Mouse (Mus musculus): Measurements from ENCODE around the gene Slain2.
A peak's percentile ranks its signal among the peaks of the same experiment; 100 is the strongest.
"Not testable (repeated sequence)": the region's sequence is repeated elsewhere in the genome, so short reads cannot be mapped to it uniquely, and the experiment has no call there.

The Slain2 gene

DNA sequence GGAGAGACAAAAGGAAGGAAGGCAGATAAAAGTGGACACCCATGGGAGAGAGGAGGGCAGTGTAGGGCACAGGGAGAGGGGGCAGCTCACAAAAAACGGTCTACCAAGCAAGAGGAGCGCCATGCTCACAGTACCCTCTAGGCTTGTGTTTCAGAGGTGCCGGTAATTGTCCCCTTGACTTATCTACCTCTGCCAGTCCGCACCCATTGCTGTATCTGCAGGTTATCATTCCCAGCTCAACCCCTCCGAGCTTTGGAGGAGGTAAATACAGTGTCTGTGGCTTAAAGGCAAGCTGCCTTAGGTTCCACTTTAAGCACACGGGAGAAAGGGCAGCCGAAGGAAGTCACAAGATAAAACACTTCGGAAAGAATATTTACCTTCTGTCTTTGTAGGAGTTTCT lies 14.8 kb upstream of the Slain2 start:
- DNase-seq (ENCODE audit: low spot score in 2 of 2) = no peak

DNA sequence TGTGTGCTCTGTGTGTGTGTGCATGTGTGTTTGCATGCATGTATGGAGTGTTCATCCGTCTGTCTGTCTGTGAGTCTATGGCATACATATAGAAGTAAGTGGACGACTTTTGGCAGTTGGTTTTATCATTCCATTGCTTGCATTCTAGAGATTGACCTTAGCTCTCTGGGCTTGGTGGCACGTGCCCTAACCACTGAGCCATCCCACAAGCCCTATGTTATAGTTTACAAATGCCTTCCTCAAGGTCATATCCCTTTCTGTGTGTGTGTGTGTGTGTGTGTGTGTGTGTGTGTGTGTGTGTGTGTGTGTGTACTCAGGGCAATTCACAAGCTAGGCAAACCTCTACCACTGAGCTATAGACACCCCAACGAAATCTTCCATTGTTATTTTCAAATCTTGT lies 12.2 kb upstream of the Slain2 start:
- no peak for DNase-seq (ENCODE audit: low spot score in 2 of 2)

DNA sequence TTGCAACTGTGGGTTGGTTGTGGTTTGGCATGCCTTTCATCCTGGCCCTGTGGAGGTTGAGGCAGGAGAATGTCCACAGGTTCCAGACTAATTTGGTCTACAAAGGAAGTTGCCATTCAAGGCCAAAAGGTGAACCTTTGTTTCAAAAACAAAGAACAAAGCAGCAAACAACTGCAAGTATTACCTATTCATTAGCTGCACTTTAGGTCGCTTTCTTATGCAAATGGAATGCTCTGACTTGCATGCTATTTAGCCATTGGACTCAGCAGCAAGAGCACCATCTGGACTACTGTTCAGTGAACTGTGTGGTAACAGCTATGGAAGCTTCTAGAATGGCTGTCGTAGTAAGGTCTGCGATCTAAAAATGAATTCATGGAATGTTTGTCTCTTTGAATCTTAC lies 11.8 kb upstream of the Slain2 start:
- no peak for DNase-seq (ENCODE audit: low spot score in 2 of 2)

DNA sequence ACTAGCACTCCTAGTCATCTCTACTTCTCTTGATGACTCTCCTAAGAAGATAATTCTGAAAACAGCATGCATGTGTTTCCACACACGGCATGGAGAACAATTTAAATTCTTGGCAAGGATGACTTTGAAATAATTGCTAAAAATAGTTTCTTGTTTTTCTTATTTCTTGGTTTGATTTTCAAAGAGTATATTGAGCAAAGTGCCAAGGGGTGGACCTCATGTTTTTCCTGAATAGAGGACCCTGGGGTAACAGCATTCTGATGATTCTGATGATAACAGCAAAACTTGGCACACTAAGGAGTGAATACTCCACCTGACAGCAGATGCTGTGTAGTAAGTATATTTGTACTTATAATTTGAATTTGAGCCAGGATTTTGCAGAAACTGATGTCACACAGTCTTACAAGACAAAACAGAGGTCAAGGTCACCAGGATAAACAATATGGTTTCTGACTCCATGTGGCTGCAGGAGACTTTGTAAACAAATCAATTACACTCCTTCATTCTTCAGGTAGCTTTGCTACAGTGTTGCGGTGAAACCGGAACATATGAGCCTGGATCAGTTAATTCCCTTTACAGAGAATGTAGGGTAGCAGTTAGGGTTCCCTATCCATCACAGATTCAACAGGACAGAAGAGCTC lies 11.1 kb upstream of the Slain2 start:
- DNase-seq (ENCODE audit: low spot score in 2 of 2) = no peak

DNA sequence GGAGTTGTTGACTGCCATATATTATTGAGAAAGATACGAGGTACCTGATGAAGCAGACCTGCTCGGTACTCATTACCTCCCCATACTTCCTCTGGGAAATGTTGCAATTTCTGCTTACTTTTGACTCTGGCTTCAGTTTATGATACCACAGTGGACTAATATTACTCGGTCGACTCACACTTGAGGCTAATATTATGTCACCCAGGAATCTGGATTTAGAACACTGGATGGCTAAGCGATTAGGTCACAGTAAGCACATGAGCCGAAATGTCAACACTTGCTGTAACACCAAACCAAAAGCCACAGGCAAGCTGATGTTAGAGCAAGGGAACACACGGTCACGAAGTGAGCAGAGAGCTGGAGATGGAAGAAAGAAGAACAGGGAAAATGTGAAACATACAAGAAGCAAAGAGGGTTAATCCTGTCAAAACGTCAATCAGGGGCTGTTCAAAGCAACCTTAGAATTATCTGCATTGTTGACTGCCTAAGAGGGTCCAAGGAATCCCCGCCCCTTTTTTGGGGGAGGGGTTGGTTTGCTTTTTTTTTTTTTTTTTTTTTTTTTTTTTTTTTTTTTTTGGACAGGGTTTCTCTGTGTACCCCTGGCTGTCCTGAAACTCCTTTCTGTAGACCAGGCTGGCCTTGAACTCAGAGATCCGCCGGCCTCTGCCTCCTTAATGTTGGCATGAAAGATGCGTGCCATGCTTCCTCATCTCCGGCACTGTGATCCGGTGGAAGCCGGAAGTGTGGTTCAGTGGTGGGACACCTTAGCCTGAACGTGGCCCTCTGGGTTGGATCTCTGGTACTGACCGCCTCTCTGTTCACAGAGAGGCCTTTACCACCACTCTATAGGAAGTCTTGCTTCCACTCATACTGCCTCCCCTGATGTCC lies 9.0 kb upstream of the Slain2 start:
- no peak for DNase-seq (ENCODE audit: low spot score in 2 of 2)

DNA sequence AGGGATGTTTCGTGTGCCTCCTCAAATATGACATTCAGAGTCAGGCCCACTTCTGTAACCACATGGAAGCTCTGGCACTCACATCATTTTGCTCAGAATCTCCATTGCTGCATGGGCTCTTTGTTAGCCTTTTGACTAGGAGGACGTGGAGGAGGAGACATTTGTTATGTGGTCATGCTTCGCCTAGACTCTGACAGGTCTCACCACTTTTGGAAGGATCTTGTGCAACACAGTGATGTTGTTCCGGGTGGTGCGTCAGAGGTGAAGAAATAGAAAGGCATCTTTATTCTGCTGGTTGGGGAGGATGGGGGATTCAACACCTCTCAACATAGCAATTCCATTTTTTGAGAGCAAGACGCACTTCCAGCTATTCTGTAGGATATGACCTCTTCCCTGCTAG lies 6.7 kb upstream of the Slain2 start:
- DNase-seq (ENCODE audit: low spot score in 2 of 2) = no peak

DNA sequence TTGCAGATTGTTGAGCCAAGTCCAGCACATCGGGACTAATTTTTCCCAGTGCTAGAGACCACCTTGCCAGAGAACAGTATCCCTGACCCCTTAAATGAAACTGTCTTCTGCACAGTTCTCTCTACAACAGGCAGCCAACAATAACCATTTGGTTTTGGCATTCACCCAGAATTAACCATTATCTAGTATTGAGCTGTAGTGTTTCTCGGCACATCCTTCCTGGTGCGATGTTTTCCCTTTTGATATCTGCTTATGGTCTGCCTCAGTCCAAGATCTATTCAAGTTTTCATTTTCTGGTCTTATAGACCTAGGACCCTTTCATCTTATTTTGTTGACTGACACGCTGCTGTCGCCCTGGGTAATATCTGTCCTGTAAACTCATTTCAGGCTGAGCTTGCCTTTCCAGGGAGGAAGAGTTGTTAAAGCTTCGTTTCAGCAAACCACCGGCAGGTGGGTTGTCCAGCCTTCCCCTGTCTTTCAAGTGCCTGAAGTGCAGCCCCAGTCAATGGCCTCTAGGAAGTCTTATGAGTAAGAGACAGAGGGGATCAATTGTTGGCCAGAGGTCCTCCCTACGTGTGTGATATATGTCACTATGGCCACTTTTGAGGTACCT lies 5.7 kb upstream of the Slain2 start:
- no peak for DNase-seq (ENCODE audit: low spot score in 2 of 2)

DNA sequence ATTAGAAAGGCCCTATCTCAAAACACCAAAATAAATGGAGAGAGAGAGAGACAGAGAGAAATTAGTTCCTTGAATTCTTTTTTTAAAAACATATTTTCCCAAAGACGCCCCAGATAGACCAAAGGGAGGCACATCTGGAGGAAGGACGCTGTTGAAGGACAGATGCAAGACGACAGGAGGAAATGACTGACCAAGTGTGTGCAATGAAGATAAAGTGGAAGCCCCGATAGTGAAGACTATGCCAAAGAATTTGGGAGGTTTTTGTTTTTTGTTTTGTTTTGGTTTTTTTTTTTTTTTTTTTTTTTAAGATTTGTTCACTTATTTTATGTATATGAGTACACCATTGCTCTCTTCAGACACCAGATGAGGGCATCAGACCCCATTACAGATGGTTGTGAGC lies 4.7 kb upstream of the Slain2 start:
- DNase-seq (ENCODE audit: low spot score in 2 of 2) = no peak

DNA sequence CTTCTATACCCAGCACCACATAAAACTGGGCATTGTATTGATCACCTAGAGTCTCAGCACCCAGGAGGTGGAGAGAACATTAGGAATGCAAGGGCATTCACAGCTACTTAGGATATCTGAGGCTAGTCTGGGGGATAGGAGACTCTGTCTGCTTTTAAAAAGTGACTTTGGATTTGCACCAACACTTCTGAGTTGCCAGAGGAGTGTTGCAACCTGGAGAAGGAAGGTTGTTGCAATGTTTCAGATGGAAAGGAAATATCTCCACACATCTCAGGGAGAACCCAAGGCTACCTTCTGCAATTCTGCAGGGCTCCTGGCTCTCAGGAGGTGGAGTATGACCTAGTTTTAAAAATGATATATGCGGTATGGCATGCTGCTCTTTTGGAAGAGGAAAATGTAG lies 3.7 kb upstream of the Slain2 start:
- DNase-seq (ENCODE audit: low spot score in 2 of 2) = no peak

DNA sequence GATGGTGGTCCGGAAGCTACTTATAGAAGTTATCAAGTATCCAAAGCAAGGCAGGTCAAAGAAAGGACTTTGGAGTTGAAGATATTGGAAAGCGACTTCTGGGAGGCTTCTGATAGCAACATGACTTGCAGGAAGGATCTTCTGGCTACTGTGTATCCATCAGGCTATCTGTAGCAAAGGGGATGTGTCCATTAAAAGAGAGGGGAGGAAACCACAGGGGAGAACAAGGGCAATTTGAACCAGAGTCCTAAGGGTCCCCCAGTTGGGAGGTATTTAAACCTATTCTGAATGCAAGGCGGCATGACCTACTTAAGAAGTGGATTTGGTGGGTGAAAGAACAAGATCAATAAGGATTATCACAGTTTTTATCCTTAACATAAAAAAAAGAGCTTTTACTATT lies 2.8 kb upstream of the Slain2 start:
- DNase-seq (ENCODE audit: low spot score in 2 of 2) = no peak

DNA sequence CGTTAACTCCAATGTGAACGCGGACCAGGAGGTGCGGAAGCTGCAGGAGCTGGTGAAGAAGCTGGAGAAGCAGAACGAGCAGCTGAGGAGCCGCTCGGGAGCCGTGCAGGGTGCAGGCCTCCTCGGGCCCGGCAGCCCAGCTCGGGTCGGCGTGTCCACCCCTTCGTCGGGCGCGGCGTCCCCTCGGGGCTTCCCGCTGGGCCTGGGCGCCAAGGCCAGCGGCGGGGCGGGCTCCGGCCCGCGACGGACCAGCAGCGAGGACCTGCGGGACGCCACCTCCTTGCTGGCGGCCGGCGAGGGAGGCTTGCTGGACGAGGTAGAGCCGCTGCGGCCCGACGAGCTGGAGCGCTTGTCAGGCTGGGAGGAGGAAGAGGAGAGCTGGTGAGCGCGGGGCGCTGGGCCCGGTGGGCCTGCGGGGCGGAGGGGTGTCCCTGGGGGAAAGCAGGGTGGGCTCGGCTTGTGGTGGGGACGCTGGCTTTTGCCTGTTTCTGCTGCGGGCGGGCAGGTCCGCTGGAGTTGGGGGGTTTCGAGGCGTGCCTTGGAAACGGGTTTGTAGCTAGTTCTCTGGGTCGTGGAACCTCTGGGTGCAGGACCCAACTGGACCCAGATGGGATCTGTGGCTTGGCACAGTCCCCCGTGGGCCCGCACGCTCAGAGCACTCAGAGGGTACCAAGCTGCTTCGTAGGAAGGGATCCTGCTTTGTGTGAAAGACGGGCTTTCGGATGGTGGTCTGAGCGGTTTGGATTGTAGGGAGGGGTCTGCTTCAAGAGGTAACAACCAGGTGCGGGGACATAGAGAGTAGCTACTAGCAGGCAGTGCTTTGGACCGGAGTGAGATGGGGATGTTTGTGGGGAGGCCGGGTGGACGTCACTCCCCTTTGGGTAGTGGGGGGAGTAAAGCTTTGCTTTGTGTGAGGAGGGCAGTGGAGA lies 793 bp downstream of the Slain2 start:
- peak; percentile 13 to 25 for DNase-seq (ENCODE audit: low spot score in 2 of 2)

DNA sequence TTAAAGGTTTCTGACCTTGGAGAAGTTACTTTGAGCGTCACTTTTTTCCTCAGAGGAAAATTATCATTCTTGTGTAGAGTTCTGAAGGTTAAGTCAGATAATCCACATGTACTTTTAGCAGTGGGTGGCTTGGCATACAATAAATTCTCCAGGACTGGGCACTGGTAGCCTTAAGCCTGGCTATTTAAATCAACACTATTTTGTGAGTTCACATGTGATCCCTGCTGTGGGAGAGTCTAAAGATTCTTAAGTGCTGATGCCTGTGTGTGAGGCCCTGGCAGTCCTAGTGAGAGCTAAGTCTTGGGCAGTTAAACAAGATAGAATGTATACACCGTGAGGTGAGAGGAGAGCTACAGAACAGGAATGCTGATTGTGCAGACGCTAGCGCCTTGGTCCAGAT lies 1.9 kb downstream of the Slain2 start:
- no peak for DNase-seq (ENCODE audit: low spot score in 2 of 2)

DNA sequence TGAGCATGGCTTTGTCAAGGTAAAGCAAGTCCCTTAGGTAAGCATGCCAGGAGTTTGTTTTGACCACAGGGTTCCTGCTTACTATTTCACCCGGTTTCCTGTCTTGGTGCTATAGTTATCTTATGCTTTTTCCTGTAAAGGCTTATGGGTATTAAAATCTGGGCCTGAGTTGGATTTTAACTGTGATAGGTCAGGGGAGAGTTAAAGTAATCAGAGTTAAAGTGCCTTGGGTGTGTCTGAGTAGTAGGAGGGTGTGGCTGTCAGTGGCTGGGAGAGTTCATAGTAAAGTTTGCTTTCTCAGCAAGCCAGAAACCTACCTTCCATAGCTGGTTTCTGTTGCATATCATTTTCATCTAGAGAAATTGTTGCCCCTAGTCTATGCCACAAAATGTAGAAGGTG lies 2.7 kb downstream of the Slain2 start:
- DNase-seq (ENCODE audit: low spot score in 2 of 2) = no peak

DNA sequence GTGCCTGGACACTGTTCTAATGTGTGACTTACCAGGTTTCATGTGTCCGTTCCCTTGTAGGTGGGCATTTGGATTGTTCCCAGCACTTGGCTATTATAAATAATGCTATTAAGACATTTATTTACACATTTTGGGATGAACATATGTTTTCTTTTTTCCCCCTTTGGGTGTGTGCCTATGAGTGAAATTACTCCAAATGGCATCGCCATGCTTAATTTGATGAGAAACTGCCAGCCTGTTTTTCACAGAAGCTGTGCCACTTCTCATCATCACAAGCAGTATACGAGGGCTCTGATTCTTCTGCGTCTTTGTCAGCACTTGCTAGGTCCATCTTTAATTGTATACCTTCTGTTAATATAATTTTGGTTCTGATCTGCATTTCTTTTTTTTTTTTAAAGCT lies 6.3 kb downstream of the Slain2 start:
- DNase-seq (ENCODE audit: low spot score in 2 of 2) = no peak

DNA sequence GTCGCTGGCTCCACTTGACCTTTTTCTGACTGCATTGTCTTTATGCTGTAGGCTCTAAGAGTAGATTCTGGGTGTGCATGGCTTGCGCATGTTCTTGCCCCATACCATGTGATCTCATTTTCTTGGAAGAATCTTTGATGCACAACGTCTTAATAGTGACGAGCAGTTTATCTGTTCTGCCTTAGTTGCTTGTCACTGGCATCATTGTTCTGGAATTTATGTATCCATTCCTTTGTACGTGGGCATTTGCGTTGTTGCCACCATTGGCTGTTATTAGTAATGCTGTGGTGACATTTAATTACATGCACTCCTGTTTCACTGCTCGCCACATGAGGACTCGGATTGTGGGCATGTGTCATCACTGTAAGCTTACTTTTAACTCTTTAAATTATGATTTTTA lies 7.1 kb downstream of the Slain2 start:
- DNase-seq (ENCODE audit: low spot score in 2 of 2) = no peak

DNA sequence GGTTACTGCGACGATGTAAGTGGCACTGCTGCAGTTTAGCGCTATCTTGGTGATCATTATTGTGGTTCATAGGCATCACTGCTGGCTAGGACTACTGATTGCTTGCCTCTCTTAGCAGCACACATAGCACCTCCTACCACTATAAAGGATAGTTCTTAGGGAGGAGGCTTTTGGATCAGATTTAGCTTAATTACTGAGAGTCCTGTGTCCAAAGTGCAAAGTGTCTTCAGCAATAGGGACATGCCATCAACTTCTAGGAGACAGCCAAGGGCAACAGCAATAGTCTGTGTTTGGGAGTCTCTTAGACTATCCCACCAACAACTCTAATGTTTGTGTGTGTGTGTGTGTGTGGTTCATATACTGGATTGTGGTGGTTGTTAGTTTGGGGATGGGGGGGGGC lies 8.7 kb downstream of the Slain2 start:
- DNase-seq (ENCODE audit: low spot score in 2 of 2) = no peak

DNA sequence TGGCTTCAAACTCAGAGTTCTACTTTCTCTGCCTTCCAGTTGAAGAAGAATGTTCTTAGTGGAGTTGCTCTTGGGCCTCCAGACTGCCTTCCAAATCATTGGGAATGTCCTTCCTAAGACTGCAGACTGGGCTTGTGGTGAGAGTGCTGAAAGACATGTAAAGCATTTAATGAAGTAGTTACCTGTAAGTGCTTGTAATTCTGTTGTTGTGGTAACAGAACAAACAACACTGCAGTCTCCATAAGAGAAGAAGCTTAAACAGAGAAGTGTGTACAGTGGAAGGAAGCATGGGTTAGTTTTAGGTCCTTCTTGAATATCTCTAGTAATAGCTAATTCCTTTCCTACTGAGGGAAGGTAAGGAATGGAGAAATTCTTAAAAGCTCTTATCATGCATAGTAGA lies 13.0 kb downstream of the Slain2 start:
- no peak for DNase-seq (ENCODE audit: low spot score in 2 of 2)

DNA sequence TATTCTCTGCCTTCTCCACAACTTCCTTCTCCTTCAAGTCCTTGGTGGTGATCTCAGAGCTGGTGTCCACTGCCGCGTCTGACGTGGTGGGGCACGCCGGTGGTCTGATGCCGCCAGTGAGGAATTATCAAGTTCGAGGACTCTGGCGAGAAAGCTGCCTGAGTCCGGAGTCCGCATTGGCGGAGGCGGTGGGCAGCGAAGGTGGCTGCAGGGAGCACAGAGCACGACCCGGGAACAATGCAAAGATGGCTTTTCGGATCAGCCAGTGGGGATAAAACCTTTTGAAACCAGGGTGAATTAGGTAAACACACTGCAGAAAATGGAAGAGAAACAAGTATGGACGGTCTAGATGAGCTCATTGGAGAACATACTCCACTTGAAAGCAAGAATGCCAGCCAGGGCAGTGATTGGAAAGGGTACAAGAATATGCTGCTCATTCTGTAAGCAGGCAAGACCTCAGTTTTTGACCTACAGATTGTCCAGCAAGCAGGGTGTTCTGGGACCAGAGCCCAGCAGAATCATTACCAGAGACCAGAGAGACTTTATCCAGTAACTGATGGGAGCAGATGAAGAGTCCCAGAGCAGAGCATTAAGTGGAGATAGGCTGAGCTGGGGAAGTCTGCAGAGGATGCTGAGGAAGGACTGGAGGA lies 19.0 kb downstream of the Slain2 start:
- DNase-seq (ENCODE audit: low spot score in 2 of 2) = no peak

DNA sequence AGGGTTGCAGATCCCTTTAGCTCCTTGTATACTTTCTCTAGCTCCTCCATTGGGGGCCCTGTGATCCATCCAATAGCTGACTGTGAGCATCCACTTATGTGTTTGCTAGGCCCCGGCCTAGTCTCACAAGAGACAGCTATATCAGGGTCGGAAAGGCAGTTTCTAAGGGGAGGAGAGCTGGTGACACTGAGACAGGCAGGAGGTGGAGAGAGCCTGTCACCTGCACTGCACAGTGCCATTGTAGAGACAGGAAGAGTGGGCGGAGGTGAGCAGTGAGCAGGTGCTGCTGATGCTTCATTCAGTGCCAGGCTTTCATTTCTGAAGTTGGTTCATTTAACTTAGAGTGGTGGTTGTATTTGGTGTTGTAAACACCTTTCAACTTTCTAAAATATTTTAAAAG lies 24.3 kb downstream of the Slain2 start:
- DNase-seq (ENCODE audit: low spot score in 2 of 2) = not testable (repeated sequence)

DNA sequence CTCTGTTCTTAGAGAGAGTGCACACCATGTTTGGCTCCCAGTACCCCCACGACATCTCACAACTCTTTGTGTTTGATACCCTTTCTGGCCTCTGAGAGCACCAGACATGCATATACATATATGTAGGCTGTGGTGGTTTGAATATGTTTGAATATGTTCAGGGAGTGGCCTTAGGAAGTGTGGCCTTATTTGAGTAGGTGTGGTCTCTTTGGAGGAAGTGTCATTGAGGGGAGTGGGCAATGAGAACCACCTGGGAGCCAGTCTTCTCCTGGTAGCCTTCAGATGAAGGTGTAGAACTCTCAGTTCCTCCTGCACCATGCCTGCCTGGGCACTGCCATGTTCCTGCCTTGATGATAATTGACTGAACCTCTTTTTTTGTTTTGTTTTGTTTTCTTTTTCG lies 25.2 kb downstream of the Slain2 start:
- no peak for DNase-seq (ENCODE audit: low spot score in 2 of 2)

DNA sequence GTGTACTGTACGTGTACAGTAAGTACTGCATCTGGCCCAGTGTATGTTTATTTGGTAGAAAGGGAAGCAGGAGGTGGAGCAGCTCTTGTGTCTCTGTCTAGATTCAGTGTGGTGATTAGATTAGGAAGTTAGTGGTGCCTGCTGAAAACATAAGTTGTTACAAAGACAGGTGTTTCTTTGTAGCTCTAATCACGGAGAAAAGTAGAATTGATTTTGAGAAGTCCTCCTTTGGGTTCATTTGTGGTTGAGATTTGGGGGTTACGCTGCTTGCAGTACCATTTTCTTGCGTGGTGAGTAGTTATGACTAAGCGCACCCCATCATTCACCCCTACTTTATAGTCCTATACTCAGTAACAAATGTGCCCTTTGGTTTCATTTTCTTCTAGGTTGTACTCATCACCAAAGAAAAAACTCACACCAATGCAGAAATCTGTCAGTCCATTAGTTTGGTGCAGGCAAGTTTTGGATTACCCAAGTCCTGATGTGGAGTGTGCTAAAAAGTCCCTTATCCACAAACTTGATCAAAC lies 26.9 kb downstream of the Slain2 start:
- DNase-seq (ENCODE audit: low spot score in 2 of 2) = no peak
